Mouse (Mus musculus) 3T3-L1 (cell line): ENCODE measurements around the gene Gm8914.
"Not testable (repeated sequence)": the region's sequence is repeated elsewhere in the genome, so short reads cannot be mapped to it uniquely, and the experiment has no call there.

ENCODE experiments used
- DNase-seq: peaks from one replicate; pipeline ENCODE4 v3.0.0-alpha.2; 2015; ENCODE audit warnings: low read depth, low spot score

Gene Gm8914

DNA sequence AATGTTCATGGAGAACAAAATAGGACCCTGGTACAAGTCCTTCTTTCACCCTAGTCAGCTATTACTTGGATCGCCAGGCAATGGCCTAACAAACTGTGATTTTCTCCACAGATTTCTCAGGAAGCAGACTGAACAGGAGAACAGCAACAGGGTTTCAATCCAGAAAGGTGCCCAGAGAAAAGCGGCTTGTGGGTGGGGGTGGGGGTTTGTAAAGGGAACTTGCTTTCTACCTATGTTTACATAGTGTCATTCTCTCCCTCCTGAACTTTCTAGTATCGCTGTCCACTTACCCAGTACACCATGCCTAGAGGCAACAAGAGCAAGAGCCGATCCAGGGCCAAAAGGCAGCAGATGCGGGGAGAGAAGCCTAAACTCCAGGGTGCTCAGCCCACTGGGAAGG lies at the start of gene Gm8914:
Gm8914 (plus strand) TSS at position 301 of the 400 bp plus-strand sequence.
- not testable (repeated sequence) for DNase-seq
